Mouse (Mus musculus) thymus, adult 2 months (tissue): ENCODE data around the gene Hspa5.

Experiments
- CTCF ChIP-seq: fragments of 200-500 bp; IDR thresholded peaks from 2 replicates; pipeline ENCODE4 v1.5.1; 2012; ENCODE audit warnings: mild to moderate bottlenecking, control low read depth, low read length, moderate library complexity, borderline replicate concordance; ENCODE audit not compliant: control insufficient read depth, poor library complexity, insufficient read depth; ENCODE audit errors: extremely low read depth
- POLR2A ChIP-seq: fragments of 200-500 bp; IDR thresholded peaks from 2 replicates; pipeline ENCODE4 v1.6.1; 2012; ENCODE audit warnings: mild to moderate bottlenecking, low read length, control low read depth, moderate library complexity; ENCODE audit not compliant: control insufficient read depth, poor library complexity, insufficient read depth; ENCODE audit errors: extremely low read depth

GRCm38 (mm10) chr2:34727045-34727728 is 44.6 kb upstream of the Hspa5 start:
- TF ChIP-seq POLR2A (no peak), CTCF (no peak)
